Mouse (Mus musculus) erythroblast, adult 5-6 weeks (primary cell): ENCODE measurements around the gene Mroh8. TPM values are rescaled to one million over a fixed set of nuclear protein-coding genes. Genes with fewer than 3 reads are reported as not detected.

Experiments used
- total RNA-seq, 2 experiments: library from RNA; stranded (forward) in 1 of 2; stranded (reverse) in 1 of 2; fragments of 150-400 nt in 1 of 2; fragments of 200-764, 138-1000 nt in 1 of 2; gene quantifications; 2 replicates each; pipeline versions ENCODE4 v1.2.3 to v1.2.4; 2015 to 2017; ENCODE audit warnings: low replicate concordance in 2 of 2

Gene Mroh8
- total RNA-seq, 2 experiments from 2014 or later: not detected

Other genes with a start within 250 kb of the Mroh8 start
- 0.21 and 1.3 TPM in 2 replicates for gene Soga1, start 200.3 kb downstream of the Mroh8 start, total RNA-seq (2015; ENCODE audit: low replicate concordance)
- 0.56 and 1.1 TPM in 2 replicates for gene Soga1, start 200.3 kb downstream of the Mroh8 start, total RNA-seq (2017; ENCODE audit: low replicate concordance)
- not detected in 2 replicates for gene Tldc2, start 192.5 kb downstream of the Mroh8 start, total RNA-seq (2015; ENCODE audit: low replicate concordance)
- gene Tldc2, start 192.5 kb downstream of the Mroh8 start, total RNA-seq (2017; ENCODE audit: low replicate concordance): not detected in 2 replicates
- 69.9 and 105 TPM in 2 replicates for gene Samhd1, start 144.3 kb downstream of the Mroh8 start, total RNA-seq (2015; ENCODE audit: low replicate concordance)
- 81.6 and 89.4 TPM in 2 replicates for gene Samhd1, start 144.3 kb downstream of the Mroh8 start, total RNA-seq (2017; ENCODE audit: low replicate concordance)
- 31.5 and 34.9 TPM in 2 replicates for gene Rbl1, start 75.0 kb downstream of the Mroh8 start, total RNA-seq (2015; ENCODE audit: low replicate concordance)
- gene Rbl1, start 75.0 kb downstream of the Mroh8 start, total RNA-seq (2017; ENCODE audit: low replicate concordance): 40.8 and 48.4 TPM in 2 replicates
- 55.4 and 67.8 TPM in 2 replicates for gene Rpn2, start 532 bp downstream of the Mroh8 start, total RNA-seq (2015; ENCODE audit: low replicate concordance)
- 51.6 and 53.3 TPM in 2 replicates for gene Rpn2, start 532 bp downstream of the Mroh8 start, total RNA-seq (2017; ENCODE audit: low replicate concordance)
- not detected in 2 replicates for gene Ghrh, start 68.0 kb upstream of the Mroh8 start, total RNA-seq (2015; ENCODE audit: low replicate concordance)
- not detected in 2 replicates for gene Ghrh, start 68.0 kb upstream of the Mroh8 start, total RNA-seq (2017; ENCODE audit: low replicate concordance)
- 7.1 and 11.0 TPM in 2 replicates for gene Manbal, start 88.0 kb upstream of the Mroh8 start, total RNA-seq (2015; ENCODE audit: low replicate concordance)
- gene Manbal, start 88.0 kb upstream of the Mroh8 start, total RNA-seq (2017; ENCODE audit: low replicate concordance): 1.4 and 3.2 TPM in 2 replicates
- gene Src, start 138.9 kb upstream of the Mroh8 start, total RNA-seq (2015; ENCODE audit: low replicate concordance): not detected in 2 replicates
- gene Src, start 138.9 kb upstream of the Mroh8 start, total RNA-seq (2017; ENCODE audit: low replicate concordance): 0.09 and 2.1 TPM in 2 replicates